Mouse (Mus musculus) liver, postnatal 0 days (tissue): ENCODE measurements at regions not wholly inside any gene's neighbourhood (a gene's known extent, or its start where the extent isn't known, plus 50 kb on each side); places are given as distances from the start of the nearest gene placed in this dataset.

Experiments used
- CTCF ChIP-seq: sonication (generic); IDR thresholded peaks from 2 replicates; pipeline ENCODE4 v1.5.1; 2016; ENCODE audit warnings: antibody characterized with exemption, low read depth
- EP300 ChIP-seq: IDR thresholded peaks from 2 replicates; pipeline ENCODE4 v1.6.1; 2016; ENCODE audit warnings: antibody characterized with exemption, low read depth, mild to moderate bottlenecking

GRCm38 (mm10) chr10:45801463-45801862 is 223.8 kb downstream of the Hace1 start:
- no peak for TF ChIP-seq CTCF
- no peak for TF ChIP-seq EP300
